Mouse (Mus musculus) left cerebral cortex, adult 9 months (tissue): ENCODE measurements around the gene Esrrg.

Experiments used
- DNase-seq, 2 experiments: peaks; one replicate each; pipeline ENCODE4 v3.0.0; 2022; ENCODE audit warnings: low spot score in 2 of 2

The Esrrg gene

DNA sequence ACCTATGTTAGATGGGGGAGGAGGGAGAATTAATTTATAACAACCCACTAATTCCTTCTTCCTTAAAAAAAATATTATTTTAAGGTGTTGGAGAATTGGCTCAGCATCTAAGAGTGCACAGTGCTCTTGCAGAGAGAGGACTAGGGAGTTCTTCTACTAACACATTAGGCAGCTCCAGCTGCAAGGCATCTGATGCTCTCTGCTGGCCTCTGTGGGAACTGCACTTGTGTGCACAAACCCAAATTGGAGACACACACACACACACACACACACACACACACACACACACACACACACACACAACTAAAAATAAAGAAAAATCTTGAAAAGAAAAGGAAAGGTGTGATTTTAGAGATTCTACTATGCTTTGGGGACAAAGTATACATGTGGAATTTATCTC lies 381.6 kb downstream of the Esrrg start:
- DNase-seq, result no peak

DNA sequence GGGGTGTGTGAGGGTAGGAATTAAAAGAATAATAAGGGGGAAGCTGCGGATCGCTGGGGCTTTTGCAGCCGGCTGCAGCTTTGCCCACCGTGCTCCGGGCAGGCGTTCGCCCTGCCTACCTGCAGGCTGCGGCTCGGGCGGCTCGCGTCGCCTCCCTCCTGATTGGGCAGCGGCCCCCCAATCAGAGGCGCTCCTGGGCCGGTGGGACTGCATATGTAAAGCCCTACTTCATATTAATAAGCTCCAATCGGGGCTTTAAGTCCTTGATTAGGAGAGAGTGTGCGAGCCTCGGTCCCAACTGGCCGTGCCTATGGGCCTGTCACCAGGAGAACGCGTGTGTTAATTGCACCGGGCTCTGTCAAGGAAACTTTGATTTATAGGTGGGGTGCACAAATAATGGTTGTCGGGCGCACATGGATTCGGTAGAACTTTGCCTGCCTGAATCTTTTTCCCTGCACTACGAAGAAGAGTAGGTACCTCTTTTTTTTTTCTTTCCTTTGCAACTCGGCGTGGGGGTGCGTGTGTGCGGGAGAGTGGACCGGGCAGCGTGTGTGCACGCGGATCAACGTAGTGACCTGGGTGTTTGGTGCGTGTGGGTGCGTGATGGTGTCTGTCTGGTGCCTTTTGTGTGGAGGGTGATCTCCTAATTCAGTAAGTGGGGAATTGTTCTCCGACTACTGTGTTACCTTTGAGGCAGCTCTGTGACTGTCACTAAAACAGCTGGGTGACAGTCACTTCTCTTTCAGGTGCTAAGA lies 389.2 kb downstream of the Esrrg start:
- peak; percentile 9 to 43 for DNase-seq

DNA sequence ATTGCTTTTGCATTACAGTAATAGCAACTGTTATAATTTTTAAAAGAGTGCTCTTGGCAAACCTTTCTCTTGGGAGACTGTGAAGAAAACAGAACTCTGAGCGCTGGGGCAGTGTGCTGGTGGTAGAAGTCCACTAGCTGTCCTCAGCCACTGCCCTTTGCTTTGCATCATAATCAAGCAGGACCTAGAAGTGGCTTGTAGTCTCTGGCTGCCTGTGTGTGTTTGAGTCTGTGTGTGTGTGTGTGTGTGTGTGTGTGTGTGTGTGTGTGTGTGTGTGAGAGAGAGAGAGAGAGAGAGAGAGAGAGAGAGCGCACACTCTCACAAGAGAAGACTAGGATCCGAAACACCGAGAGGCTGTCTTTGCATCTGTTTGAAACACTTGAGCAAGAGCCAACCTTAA lies 390.5 kb downstream of the Esrrg start:
- no peak for DNase-seq

DNA sequence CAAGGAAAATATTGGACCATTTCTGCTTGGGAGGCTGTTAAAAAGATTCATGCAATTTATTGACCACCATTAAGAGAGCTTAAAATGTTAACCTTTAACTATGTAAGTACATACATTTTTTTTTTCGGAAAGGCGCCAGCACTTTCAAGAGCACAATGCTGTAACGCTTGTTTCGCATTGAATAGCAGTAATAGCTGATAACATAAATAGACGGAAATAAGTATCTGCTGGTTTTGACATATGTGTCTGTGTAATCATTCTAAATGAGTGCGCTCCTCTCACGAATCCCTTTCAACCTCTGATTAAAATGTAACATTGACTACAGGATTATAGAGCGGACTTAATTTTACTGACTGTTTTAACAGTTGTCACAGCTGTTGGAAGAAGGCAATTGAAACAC lies 391.6 kb downstream of the Esrrg start:
- DNase-seq, result no peak

DNA sequence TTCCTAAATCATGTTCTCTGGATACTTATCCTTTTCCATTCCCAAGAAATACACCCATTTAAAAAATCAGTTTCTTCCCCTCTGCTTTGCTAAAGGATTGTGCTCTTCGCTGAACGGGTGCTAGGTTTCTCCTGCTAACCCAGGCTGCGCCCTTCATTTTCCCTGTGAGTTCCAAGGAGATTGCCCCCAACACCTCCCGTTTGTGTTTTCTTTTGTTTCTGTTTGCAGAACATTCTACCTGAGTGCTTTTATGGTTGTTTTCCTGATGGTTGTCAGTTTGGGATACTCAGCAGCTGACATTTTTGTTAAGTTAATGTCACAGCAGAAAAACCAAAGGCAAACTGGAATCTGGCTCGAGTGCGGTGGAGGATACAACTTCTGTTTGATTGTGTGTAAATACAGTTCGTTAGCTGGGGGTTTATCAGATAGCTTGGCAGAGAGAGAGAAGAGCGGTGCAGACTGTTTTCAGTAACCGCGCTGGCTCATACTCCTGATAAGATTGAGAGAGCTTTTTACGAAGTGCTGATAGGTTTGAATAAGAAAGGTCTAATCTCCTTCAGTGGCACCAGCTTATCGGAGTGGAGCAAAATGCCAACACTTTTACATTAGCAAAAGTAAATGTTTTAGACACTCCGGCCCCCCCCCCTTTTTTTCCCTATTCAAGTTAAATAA lies 398.4 kb downstream of the Esrrg start:
- DNase-seq, result no peak

DNA sequence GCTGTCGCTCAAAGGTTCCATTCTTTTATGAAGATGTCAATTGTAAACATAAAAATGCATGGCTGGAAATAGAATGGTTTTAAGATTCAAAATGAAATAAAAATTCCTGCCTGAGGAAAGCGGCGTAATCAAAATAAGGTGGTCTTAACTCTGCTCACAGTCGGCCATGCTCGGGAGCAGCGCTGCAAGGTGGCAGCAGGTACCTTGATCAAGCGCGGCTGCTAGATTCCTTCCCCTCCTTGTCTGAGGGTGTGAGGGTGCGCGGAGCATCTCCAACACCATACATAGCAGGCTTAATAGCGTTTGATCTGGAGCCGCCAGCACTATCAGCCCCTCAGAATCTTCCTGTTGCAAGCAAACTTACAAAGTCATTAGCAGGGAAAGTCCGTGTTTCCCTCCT lies 399.9 kb downstream of the Esrrg start:
- no peak for DNase-seq

DNA sequence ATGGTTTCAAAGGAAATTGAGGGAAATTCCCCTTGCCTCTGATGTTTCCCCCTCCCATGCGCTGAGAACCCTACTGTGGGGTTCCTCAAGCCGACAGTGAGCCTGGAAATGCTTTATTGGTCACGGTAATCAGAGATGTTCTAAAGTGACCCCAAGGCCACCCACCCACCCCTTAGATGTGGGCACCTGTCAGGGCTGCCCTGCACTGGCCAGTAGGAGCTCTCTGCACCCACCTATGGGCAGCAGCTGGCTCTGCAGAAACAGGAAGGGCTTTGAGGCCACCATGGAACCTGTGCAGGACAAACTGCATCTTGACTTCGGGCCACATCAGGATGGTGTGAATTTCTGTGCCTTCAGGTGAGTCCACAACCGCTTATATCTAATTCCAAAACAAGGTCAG lies 401.3 kb downstream of the Esrrg start:
- DNase-seq, result no peak

DNA sequence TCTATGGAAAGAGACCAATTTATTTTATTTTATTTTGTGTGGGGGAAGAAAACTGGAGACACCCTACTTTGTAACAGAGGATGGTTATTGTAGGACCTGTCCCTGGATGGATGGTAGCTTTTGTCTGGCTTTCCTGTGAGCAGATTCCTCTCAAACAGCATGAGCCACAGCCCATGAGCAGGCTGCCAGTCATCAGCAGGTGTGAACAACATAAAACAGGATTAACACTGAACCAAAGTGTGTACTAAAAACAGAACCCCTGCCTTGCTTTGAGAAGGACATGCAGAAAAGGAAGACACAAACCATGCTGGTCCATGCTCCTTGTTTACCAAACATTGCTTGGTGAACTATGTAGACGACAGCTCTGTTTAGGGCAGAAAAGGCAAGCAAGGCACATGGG lies 402.3 kb downstream of the Esrrg start:
- no peak for DNase-seq

DNA sequence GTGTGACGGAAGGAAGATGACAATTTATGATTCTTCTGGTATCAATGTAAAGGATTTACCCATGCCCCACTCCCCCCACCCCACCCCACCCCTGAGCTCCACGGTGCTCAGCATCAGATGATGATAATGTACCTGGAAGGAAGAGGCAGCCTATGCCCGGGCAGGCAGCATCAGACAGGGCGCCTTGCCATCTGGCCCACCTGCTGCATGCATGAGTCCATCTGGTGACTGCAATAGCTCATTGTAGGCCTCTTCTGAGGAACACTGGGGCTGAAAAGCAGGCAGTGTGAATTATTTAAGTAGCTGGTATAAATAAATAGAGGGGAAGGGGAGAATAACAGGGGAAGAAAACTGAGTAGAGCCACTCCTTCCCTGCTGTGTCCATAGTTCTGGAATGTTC lies 405.8 kb downstream of the Esrrg start:
- DNase-seq, result peak in 1 of 2 experiments; percentile 35

DNA sequence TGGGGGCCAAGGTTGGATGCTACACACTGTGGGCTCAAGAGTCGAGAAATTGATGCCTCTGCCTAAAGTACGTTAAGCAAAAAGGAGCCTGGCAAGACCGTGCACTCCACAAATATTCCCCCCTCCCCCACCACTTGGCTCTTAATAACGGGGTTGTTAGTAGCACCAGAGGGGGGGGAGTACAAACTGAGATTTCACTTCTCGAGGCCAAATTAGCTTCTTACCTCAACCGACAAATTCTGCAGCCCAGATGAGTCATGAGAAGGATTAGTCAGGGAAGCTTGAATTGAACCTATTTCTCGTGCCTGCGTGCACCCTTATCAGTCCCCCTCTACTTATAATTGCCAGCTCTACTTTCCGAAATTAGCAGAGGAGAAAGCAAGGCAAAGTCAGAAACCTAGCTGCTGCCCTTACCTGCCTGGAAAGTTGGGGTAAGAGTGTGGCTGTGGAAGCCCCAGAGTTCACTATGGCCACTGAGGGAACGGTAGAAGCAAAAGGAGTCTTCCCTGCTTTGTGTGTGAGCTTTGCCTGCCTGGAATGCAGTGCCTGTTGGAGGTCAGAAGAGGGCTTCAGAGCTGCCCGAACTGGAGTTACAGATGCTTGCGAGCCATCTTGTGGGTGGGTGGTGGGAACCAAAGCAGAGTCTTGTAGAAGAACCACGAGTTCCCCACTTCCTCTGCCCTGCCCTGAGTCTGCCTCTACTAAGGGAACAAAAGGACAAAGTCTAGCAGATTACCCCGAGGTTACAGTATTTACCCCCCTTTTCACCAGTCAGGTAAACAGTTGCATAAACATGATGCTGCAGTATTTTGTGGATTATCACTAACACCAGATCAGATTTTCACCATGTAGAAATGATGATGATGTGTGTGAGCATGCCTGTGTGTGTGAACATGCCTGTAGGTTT lies 409.6 kb downstream of the Esrrg start:
- peak in 1 of 2 experiments; percentile 22 for DNase-seq

DNA sequence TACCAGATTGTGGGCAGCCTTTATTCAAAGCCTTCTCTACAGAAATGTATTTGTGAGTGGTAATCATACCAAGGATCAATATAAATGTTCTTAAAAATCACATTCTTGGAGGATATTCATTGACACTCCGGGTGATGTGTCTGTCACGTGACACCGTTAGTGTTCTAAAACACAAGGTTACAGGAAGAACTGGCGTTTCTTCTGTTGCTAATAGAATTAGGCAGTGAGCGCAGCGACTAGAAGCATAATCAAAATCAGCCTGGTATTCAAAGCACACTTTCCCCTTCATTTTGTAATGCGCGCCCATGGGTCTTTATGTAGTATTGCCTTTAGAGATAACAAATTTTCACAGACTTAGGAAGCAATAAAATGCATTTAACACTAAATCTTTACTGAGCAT lies 420.6 kb downstream of the Esrrg start:
- no peak for DNase-seq

DNA sequence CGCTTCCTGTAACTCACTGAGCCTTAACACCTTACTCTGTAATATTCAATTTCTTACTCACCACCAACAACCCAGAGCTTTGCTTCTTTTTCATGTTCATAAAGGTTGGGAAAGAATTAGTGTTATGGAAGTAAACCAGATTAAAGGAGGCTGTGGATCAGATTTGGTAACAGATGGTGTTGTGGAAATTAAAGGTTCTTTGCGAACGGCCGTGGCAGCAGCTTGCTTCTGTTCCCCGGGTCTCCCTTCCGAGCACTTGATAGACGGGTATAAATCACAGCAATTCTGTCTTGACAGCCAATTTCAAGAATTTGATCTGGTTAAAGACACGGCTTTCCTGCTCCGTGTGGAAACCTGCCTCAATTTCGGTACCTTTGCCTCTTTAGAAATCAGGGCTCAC lies 421.5 kb downstream of the Esrrg start:
- DNase-seq, result no peak

DNA sequence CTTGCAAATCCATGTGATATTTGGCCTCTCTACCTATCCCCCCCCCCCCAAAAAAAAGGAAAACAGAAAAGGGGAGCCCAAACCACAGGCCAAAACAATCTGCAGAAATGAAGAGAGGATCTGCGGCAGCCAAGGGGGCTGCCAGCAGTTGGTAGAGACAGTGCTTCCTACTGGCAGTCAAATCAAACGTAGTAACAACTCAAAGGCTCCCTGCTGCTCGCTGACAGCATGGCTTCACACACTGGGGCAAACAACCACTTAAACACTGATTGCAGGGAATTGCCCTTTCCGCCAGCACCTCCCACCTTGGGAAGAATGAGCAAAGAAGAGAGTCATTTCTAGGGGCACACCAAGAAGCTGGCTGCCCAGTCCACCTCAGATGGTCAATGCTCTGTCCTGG lies 422.7 kb downstream of the Esrrg start:
- DNase-seq, result no peak

DNA sequence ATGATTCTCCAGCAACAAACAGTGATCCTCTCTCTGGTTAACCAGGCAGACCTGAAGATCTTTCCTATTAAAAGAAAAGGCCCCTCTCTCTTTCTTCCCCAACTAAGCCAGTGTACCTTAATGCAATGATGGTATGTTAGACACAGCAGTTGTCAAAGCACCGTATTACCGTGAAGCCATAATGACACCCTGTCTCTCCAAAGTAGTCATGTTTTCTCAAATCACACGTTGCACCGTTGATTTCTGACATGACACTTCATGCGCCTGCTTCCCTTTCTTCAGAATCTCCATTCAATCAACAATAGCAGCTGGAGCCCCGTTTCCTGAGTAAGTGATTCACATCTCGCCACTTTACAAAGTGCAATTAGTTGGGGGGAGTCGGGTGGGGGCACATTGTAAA lies 427.4 kb downstream of the Esrrg start:
- DNase-seq, result no peak

DNA sequence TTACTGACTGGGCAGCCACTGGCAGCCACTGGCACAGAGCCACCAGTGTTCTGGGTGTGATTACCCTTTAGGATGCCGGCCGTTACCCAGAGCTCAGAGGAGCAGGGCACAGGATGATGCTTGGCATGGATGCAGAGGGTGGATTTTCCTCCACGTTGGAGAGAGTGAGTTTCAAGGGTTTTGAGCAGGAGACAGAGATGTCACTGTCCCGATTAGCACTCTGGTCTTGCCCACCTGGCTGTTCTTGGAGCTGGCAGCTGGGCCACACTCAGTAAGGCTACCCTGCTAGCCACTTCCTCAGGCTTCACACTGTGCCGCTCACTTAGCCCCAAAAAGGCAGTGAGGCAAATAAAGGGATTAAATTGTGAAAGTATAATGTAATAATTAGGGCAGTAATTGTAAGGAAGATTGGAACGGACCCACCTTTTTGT lies 438.1 kb downstream of the Esrrg start:
- no peak for DNase-seq

DNA sequence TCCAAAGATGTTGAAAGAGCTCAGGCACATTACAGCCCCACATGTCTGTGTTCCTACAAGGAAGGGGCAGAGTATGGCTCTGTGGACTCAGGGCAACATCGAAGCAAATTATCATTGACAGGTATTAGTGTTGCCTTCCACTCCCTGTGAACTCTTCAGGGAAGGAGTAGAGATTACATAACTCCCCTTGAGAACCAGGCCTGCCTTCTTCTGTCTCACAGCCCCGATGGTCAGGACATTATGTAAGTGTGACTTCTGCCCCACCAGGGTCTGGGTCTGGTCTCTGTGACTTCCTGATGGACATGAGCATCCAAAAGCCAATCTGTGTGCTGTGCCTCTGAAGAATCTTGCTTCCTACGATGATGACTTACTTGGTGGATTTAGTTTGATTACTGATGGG lies 438.6 kb downstream of the Esrrg start:
- no peak for DNase-seq

DNA sequence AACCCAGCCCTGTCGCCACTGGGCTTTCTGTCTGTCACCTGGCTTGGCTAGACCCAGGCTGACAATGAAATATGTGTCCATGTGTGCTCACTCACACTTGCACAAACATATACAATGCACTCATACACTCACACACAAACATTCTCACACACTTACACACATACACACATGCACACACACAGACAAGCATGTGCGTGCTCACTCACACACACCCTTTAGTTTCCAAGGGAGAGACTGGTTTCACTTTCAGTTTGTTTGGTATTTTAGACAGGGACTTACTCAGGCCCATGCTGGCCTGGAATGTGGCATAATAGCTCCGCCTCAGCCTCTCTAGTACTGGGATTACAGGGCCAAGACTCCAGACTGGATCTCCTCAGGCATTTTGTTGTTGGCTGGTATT lies 447.3 kb downstream of the Esrrg start:
- DNase-seq, result no peak

DNA sequence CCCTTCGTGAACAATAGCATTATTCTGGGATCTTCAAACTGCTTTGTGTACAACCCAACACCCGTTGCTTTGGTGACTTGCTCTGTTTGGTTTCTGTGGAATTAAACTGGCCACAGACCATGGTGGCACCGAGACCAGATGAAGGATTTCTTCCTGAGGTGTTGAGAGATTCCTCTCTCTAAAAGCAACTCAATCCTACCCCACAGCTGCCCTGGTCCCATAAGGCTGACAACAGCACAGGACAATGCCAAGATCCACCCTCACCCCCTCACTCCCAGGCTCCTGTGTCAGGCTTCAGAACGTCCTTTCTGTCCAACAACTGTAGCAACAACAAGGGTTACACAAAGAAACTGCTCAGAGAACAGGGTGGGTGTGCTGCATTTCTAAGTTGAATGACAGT lies 449.3 kb downstream of the Esrrg start:
- no peak for DNase-seq

DNA sequence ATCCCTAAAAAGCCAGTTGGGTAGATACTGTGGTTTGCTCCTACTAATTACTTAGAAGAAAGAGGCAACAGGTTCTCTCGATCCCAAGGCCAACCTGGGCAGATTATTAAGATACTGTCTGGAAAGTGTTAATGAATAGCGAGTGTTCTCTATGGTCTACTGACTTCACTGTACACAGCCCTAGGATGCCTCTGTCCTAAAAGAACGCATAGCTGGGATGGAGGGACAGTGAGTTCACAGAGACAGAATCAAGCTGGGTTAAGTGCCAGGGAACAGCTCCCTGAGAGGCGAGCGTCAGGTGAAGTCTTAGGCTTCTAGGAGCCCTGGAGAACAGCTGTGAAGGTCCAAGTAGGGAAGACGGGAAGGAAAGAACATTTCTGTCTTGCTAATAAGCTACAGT lies 450.4 kb downstream of the Esrrg start:
- DNase-seq, result no peak

DNA sequence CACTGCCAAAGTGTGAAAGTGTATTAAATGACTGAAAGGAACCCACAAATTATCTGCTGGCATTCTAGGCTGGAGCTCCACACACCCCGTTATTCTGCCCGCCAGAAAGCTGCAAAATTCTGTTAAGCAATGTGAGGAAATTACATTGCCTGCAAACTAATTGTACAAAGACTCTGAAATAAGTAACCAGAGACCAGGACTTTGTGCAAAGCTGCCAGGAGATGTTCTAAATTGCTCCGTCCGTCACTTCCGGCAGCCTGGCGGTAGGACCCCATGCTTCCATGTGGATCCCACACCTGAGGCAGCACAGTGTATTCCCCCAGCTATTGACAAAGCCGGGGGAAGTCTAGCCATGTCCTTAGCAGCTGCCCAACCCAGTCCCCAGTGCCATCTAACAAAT lies 451.9 kb downstream of the Esrrg start:
- no peak for DNase-seq

DNA sequence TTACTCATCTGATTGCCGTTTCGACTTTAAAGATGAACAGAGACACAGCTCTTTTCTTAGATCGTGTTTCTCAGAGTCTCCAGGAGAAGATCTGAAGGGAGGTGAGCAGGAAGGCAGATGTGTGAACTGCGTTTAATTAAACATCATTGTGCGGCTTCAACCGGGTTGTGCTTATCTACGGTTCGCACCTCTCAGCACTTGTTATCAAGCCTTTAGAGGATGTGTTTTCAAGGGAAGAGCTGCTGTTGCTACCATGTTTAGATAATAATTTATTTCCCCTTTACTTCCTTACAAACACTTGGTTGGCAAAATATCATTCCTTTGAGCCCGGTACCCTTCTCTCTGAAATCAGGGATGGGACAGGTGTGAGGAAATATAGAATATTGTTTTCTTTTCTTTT lies 460.2 kb downstream of the Esrrg start:
- DNase-seq, result no peak

DNA sequence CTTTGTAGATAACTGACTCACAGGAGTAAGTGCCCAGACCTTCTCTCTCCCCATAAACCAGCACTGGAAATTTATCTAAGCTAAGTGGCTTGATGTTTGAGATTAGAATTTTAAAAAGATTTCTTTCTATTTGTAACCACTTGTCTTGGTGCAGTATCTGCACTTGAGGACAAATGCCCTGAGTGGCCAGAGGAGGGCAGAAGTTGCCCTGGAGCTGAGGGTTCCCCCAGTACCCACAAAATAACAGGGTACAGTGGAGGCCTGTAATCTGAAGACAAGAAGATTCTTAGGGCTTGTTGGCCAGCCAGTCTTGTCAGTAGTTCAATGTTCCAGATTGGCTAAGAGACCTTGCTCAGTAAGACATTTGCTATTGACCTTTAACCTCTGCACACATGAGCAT lies 461.3 kb downstream of the Esrrg start:
- no peak for DNase-seq
